Mouse (Mus musculus): ENCODE results near the gene St8sia1. TPM values are rescaled to one million over a fixed set of nuclear protein-coding genes. Genes with fewer than 3 reads are reported as not detected.

The St8sia1 gene
- polyA plus RNA-seq, 1 experiment from 2014 or later = 7.6 TPM

DNA sequence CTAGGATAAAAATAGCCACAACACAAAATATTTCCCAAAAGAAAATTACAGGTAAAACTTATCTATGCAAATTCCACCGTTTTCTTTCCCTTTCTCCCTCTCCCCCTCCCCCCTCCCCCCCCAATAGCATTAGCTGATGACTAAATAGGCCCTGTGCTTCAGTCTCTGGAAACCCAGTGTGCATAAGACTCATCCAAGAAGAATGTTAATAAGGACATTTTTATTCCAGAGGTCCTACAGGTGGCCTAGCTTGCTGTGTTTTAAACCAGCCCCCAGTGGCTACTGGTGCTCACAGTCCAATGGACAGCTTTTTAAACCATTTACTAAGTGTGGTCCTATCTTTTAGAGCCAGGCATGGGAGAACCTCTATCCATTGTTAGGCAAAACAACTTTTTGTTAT lies 166.3 kb downstream of the St8sia1 start:
- H3K27ac ChIP-seq = no peak overlapping the region
- H3K4me1 ChIP-seq (replicated peaks) = peaks cover 12% of the 10 kb centered on the region
- H3K36me3 ChIP-seq = no peaks in the 10 kb centered on the region
- WGBS = 81% methylated on average over 1 of the region's 1 CpGs
- no peaks in the 10 kb centered on the region for H3K27me3 ChIP-seq
- no peak overlapping the region for H3K9ac ChIP-seq
- H3K4me3 ChIP-seq = no peak overlapping the region
- no peaks in the 10 kb centered on the region for H3K9me3 ChIP-seq
- no peak overlapping the region for H3K4me2 ChIP-seq
- ATAC-seq (ENCODE audit: low FRiP score) = no peak

DNA sequence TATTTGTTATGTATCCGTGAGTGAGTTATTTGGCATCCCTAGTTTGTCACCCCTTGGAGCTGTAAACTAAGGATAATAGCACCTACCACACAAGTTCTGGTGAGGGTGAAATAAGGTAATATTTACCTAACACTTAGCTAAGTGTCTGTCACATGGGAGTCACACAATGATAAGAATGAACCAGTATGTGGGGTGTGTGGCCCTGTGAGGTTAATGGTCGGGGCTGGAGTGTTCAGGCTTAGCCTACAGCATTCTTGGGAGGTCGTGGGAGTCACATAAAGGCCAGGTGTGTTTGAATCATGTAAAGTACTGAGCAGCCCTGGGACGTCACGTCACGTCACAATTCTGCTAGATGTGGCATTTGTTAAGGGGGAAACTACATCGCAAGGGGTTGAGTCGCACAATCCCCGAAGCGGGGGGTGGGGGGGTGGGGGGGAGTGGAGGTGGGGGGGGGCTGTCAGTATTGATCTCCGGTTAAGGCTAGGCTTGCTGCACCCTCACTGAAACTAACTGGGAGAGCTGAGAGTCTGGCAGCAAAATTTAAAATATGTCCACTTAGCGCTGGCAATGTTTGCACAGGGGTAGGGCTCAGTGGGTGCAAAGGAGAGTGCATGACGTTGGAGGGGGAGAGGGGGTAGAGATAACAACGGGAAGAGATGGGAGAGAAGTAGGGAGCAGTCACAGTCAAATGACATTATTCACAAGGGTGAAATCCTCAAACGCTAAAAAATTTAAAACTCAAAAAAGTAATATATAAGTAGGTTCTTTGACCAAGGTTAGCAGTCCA lies 168.4 kb downstream of the St8sia1 start:
- WGBS = 76% methylated on average over 15 of the region's 15 CpGs
- no peak overlapping the region for H3K4me2 ChIP-seq
- H3K9me3 ChIP-seq = no peaks in the 10 kb centered on the region
- H3K4me1 ChIP-seq (replicated peaks) = peaks cover 18% of the 10 kb centered on the region
- no peaks in the 10 kb centered on the region for H3K36me3 ChIP-seq
- H3K27ac ChIP-seq = no peak overlapping the region
- H3K27me3 ChIP-seq = 0 out of 2 replicates have a peak, but pooled peaks cover 2% of the 10 kb centered on the region
- no peak for ATAC-seq (ENCODE audit: low FRiP score)
- no peak overlapping the region for H3K4me3 ChIP-seq
- no peak overlapping the region for H3K9ac ChIP-seq

DNA sequence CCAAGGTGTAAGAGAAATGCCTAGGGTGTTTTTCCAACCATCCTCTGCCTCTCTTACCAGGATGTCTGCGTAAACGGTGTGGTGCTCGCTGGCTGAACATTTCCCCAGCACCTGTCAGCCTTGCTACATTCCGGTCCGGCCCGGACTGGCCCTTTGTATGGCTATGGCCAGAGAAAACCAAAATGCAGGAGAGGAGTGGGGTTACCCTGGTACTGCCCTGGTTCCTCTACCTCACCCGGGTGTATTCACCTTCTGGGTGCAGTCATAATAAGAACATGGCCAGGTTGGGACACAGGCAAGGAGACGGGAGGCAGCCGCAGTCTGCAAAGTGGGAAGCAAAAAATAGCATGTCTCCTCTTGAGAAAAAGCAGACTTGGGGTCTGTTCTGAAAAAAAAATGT lies 169.2 kb downstream of the St8sia1 start:
- ATAC-seq (ENCODE audit: low FRiP score) = no peak
- H3K4me2 ChIP-seq = no peak overlapping the region

DNA sequence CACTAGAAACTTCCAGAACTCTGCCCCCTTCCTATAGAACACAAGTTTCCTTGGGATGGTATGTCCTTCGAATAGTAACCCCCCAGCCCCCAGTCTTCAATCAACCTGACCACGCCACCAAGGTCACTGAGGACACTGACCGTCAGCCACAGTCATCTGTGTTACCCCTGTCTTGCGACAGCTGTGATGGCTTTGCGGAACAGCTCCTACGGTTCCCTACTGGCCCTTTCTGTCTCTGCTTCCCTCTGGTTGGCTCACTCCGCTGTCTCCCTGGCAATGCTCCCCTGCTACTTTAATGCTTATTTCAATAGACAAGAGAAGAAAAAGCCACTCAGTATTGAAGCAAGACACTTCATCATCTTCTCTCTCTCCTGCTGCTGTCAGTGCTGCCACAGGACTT lies 170.8 kb downstream of the St8sia1 start:
- WGBS = 18% methylated on average over 7 of the region's 7 CpGs
- H3K27me3 ChIP-seq = 0 out of 2 replicates have a peak, but pooled peaks cover 2% of the 10 kb centered on the region
- peak; percentile 53; the same call in 1 of the 2 replicates for ATAC-seq (ENCODE audit: low FRiP score)
- no peak overlapping the region for H3K4me2 ChIP-seq
- no peak overlapping the region for H3K9ac ChIP-seq
- peaks cover 22% of the 10 kb centered on the region for H3K4me1 ChIP-seq (replicated peaks)
- no peaks in the 10 kb centered on the region for H3K9me3 ChIP-seq
- peak overlapping the region; percentile 55; the same call in 1 of the 2 replicates for H3K27ac ChIP-seq
- no peak overlapping the region for H3K4me3 ChIP-seq
- H3K36me3 ChIP-seq = no peaks in the 10 kb centered on the region

More for the DNA sequence above, 169.2 kb downstream of the St8sia1 start:
- Histone ChIP-seq H3K27ac (no peak overlapping the region), H3K9ac (no peak overlapping the region), H3K4me1 (replicated peaks) (peaks cover 18% of the 10 kb centered on the region), H3K4me3 (no peak overlapping the region), H3K27me3 (0 out of 2 replicates have a peak, but pooled peaks cover 2% of the 10 kb centered on the region), H3K36me3 (no peaks in the 10 kb centered on the region), H3K9me3 (no peaks in the 10 kb centered on the region)
- 89% methylated on average over 9 of the region's 9 CpGs for WGBS

DNA sequence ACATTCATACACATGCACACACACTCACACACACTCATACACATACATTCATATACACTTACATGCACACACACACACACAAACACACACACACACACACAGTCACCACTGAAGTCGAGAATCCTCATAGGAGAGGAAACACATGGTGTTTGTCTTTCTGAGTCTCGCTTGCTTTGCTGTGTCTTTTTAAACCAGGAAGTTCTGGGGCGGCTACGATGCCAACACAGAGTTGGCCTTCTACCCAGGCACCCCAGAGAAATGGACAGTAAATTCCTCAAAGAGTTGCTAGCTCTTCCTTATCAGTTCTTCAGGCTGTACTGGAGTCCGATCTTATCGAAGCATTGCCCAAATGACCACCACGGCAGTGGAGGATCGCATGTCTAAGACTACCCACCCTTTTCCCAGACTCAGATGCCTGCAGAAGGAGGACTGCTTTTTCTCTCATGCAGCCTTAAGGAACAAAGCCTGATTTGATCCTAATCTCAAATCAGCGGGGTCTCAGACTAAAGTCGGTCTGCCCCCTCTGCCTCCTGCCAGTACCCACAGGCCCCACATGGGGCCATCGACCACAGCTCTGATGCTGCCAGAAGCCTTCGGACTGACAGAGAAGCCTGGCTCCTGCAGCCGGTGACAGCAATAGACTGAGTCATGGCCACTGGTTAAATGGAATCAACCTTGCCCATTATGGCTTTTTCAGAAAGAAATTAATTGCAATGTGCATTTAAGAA lies 171.8 kb downstream of the St8sia1 start:
- no peaks in the 10 kb centered on the region for H3K36me3 ChIP-seq
- H3K9me3 ChIP-seq = no peaks in the 10 kb centered on the region
- 0 out of 2 replicates have a peak overlapping the region, but pooled peaks have one; percentile 14 for H3K27ac ChIP-seq
- peaks cover 27% of the 10 kb centered on the region for H3K4me1 ChIP-seq (replicated peaks)
- H3K4me2 ChIP-seq = no peak overlapping the region
- no peak overlapping the region for H3K4me3 ChIP-seq
- H3K9ac ChIP-seq = 0 out of 2 replicates have a peak overlapping the region, but pooled peaks have one; percentile 19
- ATAC-seq (ENCODE audit: low FRiP score) = 0 out of 2 replicates have a peak, but pooled peaks have one; percentile 46
- 0 out of 2 replicates have a peak, but pooled peaks cover 2% of the 10 kb centered on the region for H3K27me3 ChIP-seq
- 44% methylated on average over 13 of the region's 13 CpGs for WGBS

DNA sequence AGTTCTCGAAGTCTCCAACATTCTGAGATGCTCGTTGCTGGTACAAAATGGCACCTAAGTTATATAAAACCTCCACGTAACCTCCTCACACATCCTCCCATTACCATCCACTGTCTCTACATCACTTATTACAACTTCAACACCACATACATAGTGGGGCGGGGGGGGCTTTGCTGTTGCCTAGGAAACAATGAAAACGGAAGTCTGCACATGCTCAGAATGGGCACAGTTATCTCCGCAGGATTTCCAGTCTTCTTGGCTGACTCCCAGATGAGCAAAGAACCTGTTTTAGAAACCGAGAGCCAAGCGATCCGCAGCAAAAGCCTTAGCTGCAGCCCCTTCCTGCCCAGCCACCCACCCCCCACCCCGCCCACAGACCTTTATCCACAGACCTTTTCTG lies 174.5 kb downstream of the St8sia1 start:
- WGBS = 81% methylated on average over 10 of the region's 10 CpGs
- H3K4me2 ChIP-seq = no peak overlapping the region

DNA sequence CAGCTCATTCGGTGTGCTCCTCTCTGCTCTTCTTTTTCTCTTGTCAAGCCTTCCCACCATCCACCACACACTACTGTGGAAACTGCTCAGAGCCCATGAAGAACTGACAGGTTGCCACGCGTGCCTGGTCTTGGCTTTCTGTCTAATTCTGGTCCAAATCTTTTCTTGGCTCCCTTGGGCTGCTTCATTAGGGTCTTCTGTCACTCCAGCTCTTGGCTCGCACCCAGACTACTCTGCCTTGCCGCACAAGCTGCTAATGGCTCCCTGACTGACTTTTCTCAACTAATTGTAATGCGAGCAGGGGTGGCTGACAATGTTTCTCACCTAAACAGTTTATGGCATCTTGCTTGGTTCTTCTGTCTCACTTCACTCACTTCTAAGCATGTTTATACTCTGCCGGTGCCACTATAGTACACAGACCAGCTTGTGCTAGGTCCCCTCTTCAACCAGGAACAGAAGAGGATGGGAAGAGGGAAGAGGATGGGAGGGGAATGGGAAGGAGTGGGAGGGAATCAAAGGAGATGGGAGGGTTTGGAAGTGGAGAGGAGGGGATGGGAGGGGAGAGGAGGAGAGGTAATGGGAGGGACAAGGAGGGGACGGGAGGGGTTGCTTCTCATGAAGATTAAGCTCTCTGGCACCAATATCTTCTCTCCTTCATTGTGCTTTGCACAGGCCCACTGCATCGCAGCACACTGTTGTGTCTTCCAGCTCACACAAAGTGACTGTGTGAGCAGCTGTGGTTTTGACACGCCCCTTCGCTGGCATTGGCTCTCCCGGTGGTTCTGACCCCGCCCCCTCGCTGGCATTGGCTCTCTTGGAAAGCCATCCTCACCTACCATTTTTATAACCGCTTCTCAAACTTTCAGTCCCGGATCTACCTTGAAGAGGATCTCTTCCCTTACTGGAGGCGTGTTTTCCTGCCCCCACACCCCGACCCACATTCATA lies 175.9 kb downstream of the St8sia1 start:
- WGBS = 57% methylated on average over 18 of the region's 18 CpGs
- 0 out of 2 replicates have a peak, but pooled peaks cover 2% of the 10 kb centered on the region for H3K27me3 ChIP-seq
- ATAC-seq (ENCODE audit: low FRiP score) = peak; percentile 40; the same call in 1 of the 2 replicates
- H3K4me3 ChIP-seq = no peak overlapping the region
- no peaks in the 10 kb centered on the region for H3K9me3 ChIP-seq
- no peak overlapping the region for H3K9ac ChIP-seq
- 0 out of 2 replicates have a peak overlapping the region, but pooled peaks have one; percentile 21 for H3K4me2 ChIP-seq
- no peak overlapping the region for H3K27ac ChIP-seq
- H3K36me3 ChIP-seq = no peaks in the 10 kb centered on the region
- H3K4me1 ChIP-seq (replicated peaks) = peaks cover 22% of the 10 kb centered on the region

More for the DNA sequence above, 174.5 kb downstream of the St8sia1 start:
- Histone ChIP-seq H3K27ac (no peak overlapping the region), H3K4me1 (replicated peaks) (peaks cover 27% of the 10 kb centered on the region), H3K36me3 (no peaks in the 10 kb centered on the region), H3K27me3 (0 out of 2 replicates have a peak, but pooled peaks cover 2% of the 10 kb centered on the region), H3K4me3 (no peak overlapping the region), H3K9me3 (no peaks in the 10 kb centered on the region), H3K9ac (no peak overlapping the region)
- ATAC-seq (ENCODE audit: low FRiP score) = no peak

DNA sequence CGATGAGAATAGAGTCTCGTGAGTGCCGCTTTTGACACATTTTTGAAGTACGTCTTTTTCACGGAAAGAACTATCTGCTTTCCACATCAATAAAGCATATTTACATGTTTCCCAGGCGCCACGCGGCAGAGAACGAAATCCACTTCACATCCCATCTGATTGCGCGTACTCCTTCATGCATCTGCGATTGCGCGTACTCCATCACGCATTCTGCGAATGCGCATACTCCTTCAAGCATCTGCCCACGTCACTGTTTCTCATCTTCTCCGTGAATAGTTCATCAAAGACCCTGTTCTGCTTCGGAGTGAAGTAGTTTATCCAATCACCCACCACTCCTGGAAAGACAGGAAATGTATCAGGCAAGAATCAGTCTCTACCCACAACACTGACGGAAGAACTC lies 178.1 kb downstream of the St8sia1 start:
- Histone ChIP-seq H3K27ac (no peak overlapping the region), H3K27me3 (no peaks in the 10 kb centered on the region), H3K36me3 (no peaks in the 10 kb centered on the region), H3K9ac (no peak overlapping the region), H3K4me3 (no peak overlapping the region), H3K4me1 (replicated peaks) (peaks cover 11% of the 10 kb centered on the region; the same call in 1 of the 2 replicates), H3K4me2 (no peak overlapping the region), H3K9me3 (no peaks in the 10 kb centered on the region)
- 86% methylated on average over 21 of the region's 21 CpGs for WGBS
- ATAC-seq (ENCODE audit: low FRiP score) = no peak

DNA sequence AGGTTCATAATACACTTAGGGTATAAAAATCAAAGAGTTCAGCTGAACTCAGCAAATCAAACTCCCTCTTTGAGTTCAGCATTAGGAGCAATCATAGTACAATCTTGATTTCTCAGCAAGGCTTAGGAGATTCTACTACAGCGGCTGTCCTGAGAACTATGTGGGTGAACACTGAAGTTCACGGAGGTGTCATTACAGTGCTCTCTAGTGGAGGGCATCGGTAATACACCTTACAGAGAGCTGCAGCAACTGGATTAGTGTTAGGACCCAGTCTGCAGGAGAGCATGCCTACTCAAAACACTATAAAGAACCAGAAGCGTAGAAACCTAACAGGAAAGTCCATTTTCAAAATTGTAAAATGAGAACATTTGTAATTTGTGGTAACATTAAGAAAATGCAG lies 178.9 kb downstream of the St8sia1 start:
- H3K4me1 ChIP-seq (replicated peaks) = peaks cover 13% of the 10 kb centered on the region
- H3K4me2 ChIP-seq = no peak overlapping the region
- ATAC-seq (ENCODE audit: low FRiP score) = no peak
- 39% methylated on average over 4 of the region's 4 CpGs for WGBS
- no peaks in the 10 kb centered on the region for H3K9me3 ChIP-seq
- H3K4me3 ChIP-seq = no peak overlapping the region
- no peak overlapping the region for H3K27ac ChIP-seq
- no peaks in the 10 kb centered on the region for H3K36me3 ChIP-seq
- no peaks in the 10 kb centered on the region for H3K27me3 ChIP-seq
- no peak overlapping the region for H3K9ac ChIP-seq

DNA sequence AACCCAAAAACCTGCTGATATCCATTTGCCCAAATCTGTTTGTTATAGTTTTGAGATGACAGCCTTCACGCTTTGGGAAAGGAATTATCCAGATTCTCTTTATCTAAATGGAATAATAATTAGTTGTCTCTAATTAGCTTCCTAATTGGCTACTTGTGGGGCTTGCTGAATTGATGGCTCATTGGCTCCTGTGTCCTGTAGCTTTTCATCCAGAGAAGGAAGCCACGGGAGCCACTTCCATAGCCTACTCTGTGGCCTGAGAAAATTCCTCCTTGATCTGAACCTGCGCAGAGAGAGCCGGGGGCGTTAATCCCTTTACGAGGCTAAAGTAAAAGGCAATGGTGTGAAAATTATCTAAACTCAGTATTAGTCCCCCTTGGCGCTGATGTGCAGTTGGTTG lies 183.0 kb downstream of the St8sia1 start:
- WGBS = 70% methylated on average over 7 of the region's 7 CpGs
- H3K4me2 ChIP-seq = no peak overlapping the region
- no peak overlapping the region for H3K4me3 ChIP-seq
- no peak overlapping the region for H3K9ac ChIP-seq
- H3K27me3 ChIP-seq = no peaks in the 10 kb centered on the region
- no peak overlapping the region for H3K27ac ChIP-seq
- no peak for ATAC-seq (ENCODE audit: low FRiP score)
- H3K4me1 ChIP-seq (replicated peaks) = peaks cover 16% of the 10 kb centered on the region
- no peaks in the 10 kb centered on the region for H3K9me3 ChIP-seq
- 0 out of 2 replicates have a peak, but pooled peaks cover under 1% of the 10 kb centered on the region for H3K36me3 ChIP-seq

DNA sequence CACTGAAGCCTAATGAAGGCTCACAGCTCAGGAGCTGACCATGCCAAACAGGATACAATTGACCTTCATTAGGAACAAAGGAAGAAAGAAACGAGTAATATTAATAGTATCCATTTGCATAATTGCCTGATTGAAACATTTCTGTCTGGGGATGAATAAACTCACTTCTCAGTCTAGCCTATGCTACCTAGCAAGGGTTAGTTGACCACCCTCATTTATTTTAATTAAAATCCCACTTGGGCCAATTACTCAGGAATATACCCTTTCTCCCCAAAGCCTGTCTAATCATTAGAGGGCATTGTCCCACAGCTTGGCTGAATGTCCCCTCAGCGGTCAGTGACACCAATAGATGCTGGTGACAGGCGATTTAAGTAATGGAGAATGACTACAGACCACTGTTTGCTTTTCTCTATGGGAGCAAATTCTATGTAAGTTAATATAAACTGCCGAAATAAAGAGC lies 183.6 kb downstream of the St8sia1 start:
- Histone ChIP-seq H3K36me3 (peaks cover 7% of the 10 kb centered on the region), H3K9ac (no peak overlapping the region), H3K27me3 (no peaks in the 10 kb centered on the region), H3K27ac (peak overlapping the region; percentile 44; the same call in 1 of the 2 replicates), H3K4me3 (no peak overlapping the region), H3K4me2 (no peak overlapping the region), H3K4me1 (replicated peaks) (peaks cover 16% of the 10 kb centered on the region), H3K9me3 (no peaks in the 10 kb centered on the region)
- no peak for ATAC-seq (ENCODE audit: low FRiP score)
- 45% methylated on average over 4 of the region's 4 CpGs for WGBS
